Mouse (Mus musculus): ENCODE results near the gene Gpr108.

Gpr108 gene

GRCm38 (mm10) chr17:57267556-57268126, 19.4 kb upstream of the Gpr108 start:
- DNase-seq = no peak

DNA sequence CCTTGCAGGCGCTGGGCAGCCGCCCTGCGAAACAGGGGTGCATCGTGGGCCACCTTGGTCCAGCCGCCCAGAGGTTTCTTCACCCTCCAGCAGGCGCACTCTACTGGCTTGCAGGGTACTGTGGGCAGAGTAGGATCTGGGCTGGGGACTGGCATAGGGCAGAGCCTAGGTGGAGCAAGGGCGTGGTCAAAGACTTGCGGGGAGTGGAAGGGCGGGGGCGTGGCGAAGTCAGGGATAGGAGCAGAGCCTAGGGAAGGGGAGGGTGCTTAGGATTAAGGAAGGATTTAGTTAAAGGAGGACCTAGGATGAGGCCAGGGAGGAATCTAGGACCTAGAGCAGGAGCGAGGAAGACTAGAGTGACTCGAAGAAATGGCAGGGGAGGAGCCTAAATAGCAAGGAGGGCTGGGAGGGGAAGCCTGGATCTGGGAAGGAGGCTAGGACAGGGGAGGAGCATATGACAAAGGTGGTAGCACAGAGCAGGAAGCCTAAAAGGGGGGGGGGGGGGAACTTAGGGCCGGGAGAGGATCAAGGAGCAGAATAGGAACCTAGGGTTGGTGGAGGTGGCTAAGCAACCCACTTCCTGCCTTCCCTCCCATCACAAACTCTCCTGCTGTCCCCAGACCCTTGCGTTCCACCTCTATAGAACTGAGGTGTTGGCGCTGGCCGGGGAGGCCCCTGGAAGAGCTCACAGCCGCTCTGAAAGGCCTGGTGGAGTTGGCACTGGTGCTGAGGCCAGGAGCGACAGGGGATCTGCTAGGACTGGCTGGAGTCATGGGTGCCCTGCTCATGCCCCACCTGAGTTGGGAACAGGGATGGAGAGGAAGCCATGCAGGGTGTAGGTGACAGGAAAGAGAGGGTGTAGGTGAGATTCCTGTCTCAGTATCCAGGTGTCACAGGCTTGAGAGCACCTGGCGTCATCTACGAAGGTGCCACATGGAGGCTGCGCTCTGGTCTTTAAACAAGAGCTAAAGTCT, 17.0 kb upstream of the Gpr108 start:
- peak; percentile 65 for DNase-seq

DNA sequence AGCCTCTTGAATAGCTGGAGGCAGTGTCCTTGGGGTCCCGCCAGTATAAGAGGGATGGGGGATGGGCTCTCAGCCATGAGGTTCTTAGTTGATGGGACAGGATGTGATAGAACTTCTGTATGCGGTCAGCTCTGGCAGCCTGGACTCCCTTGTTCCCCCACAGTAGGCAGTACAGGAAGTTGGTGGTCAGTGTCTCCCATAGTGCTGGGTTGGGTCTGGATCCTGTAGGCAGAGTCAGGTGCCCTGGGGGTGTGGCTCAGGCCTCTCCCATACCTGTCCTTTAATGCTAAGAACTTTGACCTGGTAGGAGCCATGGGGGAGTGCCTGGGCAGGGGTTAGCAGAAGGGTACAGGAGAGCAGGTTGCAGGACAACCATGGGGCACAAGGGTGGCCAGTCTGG, 15.9 kb upstream of the Gpr108 start:
- DNase-seq = no peak

GRCm38 (mm10) chr17:57262901-57263550, 14.8 kb upstream of the Gpr108 start:
- no peak for DNase-seq

DNA sequence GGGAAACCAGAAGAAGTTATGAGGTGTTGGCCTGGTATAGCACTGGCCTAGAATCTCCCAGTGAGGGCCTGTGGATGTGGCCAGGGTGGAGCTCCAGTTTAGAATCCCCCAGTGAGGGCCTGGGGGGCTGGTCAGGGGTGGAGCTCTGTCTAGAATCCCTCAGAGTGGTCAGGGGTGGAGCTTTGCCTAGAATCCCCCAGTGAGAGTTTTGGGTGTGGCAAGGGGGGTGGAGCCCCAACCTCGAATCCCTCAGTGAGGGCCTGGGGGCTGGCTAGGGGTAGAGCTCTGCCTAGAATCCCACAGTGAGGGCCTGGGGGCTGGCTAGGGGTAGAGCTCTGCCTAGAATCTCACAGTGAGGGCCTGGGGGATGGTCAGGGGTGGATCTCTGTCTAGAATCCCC, 13.6 kb upstream of the Gpr108 start:
- DNase-seq = no peak

- no peak for DNase-seq
These were observed 13.0 kb upstream of the Gpr108 start for GRCm38 (mm10) chr17:57261286-57261685.

DNA sequence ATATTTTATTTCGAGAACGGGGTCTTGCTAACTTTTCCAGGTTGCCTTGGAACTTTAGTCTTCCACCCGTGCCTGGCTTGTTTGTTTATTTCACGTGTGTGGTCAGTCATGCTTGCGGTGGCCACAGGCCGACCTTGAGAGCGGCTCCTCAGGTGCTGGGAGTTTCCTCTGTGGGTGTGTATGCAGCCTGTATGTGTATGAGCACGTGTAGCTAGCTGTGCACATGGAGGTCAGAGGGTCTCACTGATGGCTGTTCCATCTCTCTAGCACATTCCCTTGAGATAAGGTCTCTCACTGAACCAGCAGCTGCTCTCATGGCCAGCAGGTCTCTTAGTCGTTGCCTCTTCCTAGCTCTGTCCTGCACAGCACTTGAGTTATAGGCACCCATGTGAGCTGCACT, 12.1 kb upstream of the Gpr108 start:
- DNase-seq = no peak

- DNase-seq = no peak
These were observed 11.5 kb upstream of the Gpr108 start for GRCm38 (mm10) chr17:57259742-57260141.

- no peak for DNase-seq
These were observed 9.9 kb upstream of the Gpr108 start for GRCm38 (mm10) chr17:57258191-57258590.

DNA sequence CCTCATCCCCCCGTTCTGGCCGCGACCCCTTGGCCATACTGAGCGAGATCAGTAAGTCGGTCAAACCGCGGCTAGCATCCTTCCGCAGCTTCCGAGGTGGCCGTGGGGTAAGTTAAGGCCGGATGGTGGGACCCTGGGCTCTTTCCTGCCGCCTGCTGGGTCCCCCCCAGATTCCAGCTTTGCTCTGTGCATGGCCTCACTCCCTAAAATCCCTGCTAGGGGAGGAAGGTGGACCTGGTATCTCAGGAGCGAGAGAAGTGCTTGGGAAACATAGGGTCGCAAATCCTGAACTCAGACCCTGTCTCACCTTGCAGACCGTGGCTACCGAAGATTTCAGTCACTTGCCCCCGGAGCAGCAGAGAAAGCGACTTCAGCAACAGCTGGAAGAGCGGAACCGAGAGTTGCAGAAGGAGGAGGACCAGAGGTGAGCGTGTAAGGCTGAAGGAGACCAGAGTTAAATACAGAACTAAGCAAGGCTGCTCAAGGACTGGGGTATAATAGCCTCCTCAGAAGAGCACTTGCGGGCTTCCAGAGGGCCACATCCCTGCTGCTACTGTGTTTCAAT, 8.8 kb upstream of the Gpr108 start:
- no peak for DNase-seq

- DNase-seq = no peak
These were observed 7.1 kb upstream of the Gpr108 start for GRCm38 (mm10) chr17:57255354-57255753.

DNA sequence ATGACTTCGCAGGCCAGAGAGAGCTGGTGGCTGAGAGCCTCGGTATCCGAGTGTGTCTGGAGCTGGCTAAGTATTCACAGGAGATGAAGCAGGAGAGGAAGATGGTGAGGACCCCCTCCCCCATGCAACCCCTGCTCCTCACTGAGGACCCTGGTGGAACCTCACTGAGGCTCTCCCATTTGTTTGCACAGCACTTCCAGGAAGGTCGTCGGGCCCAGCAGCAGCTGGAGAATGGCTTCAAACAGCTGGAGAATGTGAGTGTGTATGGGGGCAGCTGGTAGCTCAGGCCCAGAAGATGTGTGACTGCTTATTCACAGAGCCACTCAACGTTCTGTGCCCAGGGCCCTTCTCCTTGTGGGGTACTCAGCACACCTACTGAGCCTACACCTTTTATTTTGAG, 5.1 kb upstream of the Gpr108 start:
- DNase-seq = no peak

GRCm38 (mm10) chr17:57251431-57251830, 3.2 kb upstream of the Gpr108 start:
- no peak for DNase-seq

- DNase-seq = no peak
These were observed 2.4 kb upstream of the Gpr108 start for GRCm38 (mm10) chr17:57250461-57251160.

DNA sequence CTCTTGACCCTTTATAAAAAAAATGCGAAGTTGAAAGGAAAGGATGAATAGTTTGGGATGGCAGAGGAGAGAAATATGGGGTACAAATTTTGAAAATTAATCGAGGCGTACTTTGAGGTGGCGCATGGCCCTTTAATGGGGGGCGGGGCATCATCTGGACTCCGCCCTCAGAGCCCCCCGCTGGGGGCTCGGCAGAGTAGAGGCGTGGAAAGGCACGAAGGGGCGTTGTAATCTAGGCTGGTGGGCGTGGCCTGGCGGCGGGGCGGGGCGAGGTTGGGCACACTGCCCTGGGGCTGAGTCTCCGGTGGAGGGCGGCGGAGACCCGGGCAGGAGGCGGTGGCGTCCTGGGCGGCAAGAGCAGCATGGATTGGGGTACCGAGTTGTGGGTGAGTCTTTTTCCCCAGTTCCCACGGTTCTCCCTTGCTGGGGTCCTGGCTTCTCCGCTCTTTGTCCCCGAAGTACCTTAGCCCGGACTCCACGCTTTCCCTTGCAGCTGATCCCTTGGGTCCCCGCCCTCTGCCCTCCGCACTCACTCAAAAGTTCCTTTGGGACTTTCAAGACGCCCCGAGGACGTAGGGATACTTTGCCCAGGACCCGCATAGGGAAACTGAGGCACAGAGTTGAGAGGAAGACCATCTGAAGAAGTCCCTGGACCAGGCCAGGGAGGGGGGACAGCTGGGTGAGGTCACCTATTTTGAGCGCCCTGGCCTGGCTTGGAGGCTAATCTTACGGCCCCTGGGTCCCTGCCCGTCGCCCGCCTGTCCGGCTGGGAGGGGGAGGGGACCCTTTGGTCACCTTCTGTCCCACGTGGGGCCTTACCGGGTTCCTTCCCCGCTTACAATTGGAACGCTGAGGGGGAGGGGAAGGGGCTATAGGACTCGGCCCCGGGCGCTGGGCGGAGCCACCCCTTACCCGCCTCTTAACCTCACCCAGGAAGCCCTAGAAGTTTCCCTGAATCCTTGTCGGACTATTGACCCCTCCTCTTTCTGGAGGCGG, 1.2 kb upstream of the Gpr108 start, which contains the start of gene Trip10:
TSS of gene Trip10 (plus strand) at position 270 of the 996 bp plus-strand sequence.
- peak; percentile 84 for DNase-seq

DNA sequence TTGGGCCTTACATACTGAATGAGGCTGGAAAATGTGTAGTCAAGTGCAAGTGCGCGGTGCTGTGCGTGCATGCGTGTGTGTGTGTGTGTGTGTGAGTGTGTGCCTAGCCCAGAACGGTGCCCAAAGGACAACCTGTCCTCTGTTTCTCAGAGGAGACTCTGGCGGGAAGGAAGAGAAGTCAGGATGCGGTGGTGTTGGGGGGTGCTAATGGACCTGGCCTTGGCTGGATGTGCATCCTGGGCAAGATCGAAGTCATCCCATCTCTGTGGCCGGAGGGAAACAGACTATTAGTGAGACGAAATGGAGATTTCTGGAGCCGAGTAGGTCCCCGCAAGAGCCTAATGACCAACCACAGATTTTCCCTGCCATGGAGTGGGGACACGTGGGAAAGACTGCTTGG, 525 bp upstream of the Gpr108 start:
- DNase-seq = peak; percentile 43

- DNase-seq = peak; percentile 91
These were observed 649 bp downstream of the Gpr108 start for GRCm38 (mm10) chr17:57247393-57248200.

GRCm38 (mm10) chr17:57246663-57247392, 1.4 kb downstream of the Gpr108 start:
- DNase-seq = no peak

- DNase-seq = no peak
These were observed 2.8 kb downstream of the Gpr108 start for GRCm38 (mm10) chr17:57245311-57245929.

Data from cerebellum, adult 11 months (tissue).